Mouse (Mus musculus) embryonic facial prominence, embryonic 15.5 days (tissue): ENCODE data around the gene Gm12830. TPM values are rescaled to one million over a fixed set of nuclear protein-coding genes. Genes with fewer than 3 reads are reported as not detected.

Source experiments
- ATAC-seq: fragments of 200-750 bp; cut with Nextera tagmentation; 2 replicates; pipeline ENCODE4 v1.8.0; 2017; ENCODE audit warnings: low read depth, moderate TSS enrichment; ENCODE audit not compliant: insufficient number of reproducible peaks, low FRiP score, low TSS enrichment
- H3K27ac ChIP-seq: fragments of 300-500 bp; sonication (generic); replicated peaks from 2 replicates; pipeline ENCODE4 v1.5.1; 2015; ENCODE audit warnings: mild to moderate bottlenecking, inconsistent platforms
- H3K27me3 ChIP-seq: fragments of 300-500 bp; sonication (generic); 2 replicates; pipeline ENCODE4 v1.6.1; 2015; ENCODE audit warnings: inconsistent platforms
- H3K36me3 ChIP-seq: fragments of 300-500 bp; sonication (generic); 2 replicates; pipeline ENCODE4 v1.6.1; 2015; ENCODE audit warnings: mild to moderate bottlenecking, inconsistent platforms
- H3K4me1 ChIP-seq: fragments of 300-500 bp; sonication (generic); 2 replicates; pipeline ENCODE4 v1.6.1; 2015; ENCODE audit warnings: inconsistent platforms
- H3K4me2 ChIP-seq: fragments of 300-500 bp; sonication (generic); replicated peaks from 2 replicates; pipeline ENCODE4 v1.6.1; 2015; ENCODE audit warnings: mild to moderate bottlenecking, inconsistent platforms
- H3K4me3 ChIP-seq: fragments of 300-500 bp; sonication (generic); replicated peaks from 2 replicates; pipeline ENCODE4 v1.5.1; 2015; ENCODE audit warnings: mild to moderate bottlenecking, inconsistent platforms
- H3K9ac ChIP-seq: fragments of 300-500 bp; sonication (generic); 2 replicates; pipeline ENCODE4 v1.6.1; 2015; ENCODE audit warnings: inconsistent platforms
- H3K9me3 ChIP-seq: fragments of 300-500 bp; sonication (generic); replicated peaks from 2 replicates; pipeline ENCODE4 v1.6.1; 2016; ENCODE audit warnings: inconsistent platforms
- WGBS: fragments of 180-500 bp; shearing (Covaris S2); methylation state at CpG from one replicate; pipeline ENCODE4 v1.1.7; 2015; 5-methylcytosine and 5-hydroxymethylcytosine counted together
- polyA plus RNA-seq: library from polyadenylated mRNA; unstranded; fragments of >200 nt; fragmentation: Nextera tagmentation; extraction: Ambion mirVana; gene quantifications from 2 replicates; pipeline ENCODE4 v1.2.1, GENCODE M21; 2015

The Gm12830 gene
- polyA plus RNA-seq, 1 experiment from 2014 or later, result not detected

GRCm38 (mm10) chr4:114902641-114903421, 81.3 kb downstream of the Gm12830 start:
- no peak overlapping the region for H3K9ac ChIP-seq
- peak overlapping the region; percentile 33 for H3K4me3 ChIP-seq
- H3K4me1 ChIP-seq, result peaks cover 26% of the 10 kb centered on the region
- no peak for ATAC-seq
- H3K27ac ChIP-seq, result no peak overlapping the region
- H3K27me3 ChIP-seq, result peaks cover 98% of the 10 kb centered on the region
- peak overlapping the region; percentile 45 for H3K4me2 ChIP-seq
- WGBS, result 2% methylated on average over 39 of the region's 39 CpGs
- no peaks in the 10 kb centered on the region for H3K36me3 ChIP-seq
- H3K9me3 ChIP-seq, result no peaks in the 10 kb centered on the region

- Histone ChIP-seq H3K4me1 (peaks cover 31% of the 10 kb centered on the region), H3K9ac (no peak overlapping the region), H3K36me3 (no peaks in the 10 kb centered on the region), H3K9me3 (no peaks in the 10 kb centered on the region), H3K27ac (no peak overlapping the region), H3K4me3 (peak overlapping the region; percentile 33; the same call in 1 of the 2 replicates), H3K27me3 (peaks cover 98% of the 10 kb centered on the region), H3K4me2 (peak overlapping the region; percentile 45)
- WGBS, result 11% methylated on average over 11 of the region's 11 CpGs
- no peak for ATAC-seq
Observed at GRCm38 (mm10) chr4:114903422-114903782, 81.9 kb downstream of the Gm12830 start.

- Histone ChIP-seq H3K9me3 (no peaks in the 10 kb centered on the region), H3K4me3 (peak overlapping the region; percentile 59), H3K27me3 (peaks cover 98% of the 10 kb centered on the region), H3K4me1 (peaks cover 43% of the 10 kb centered on the region), H3K4me2 (peak overlapping the region; percentile 92; the same call in 1 of the 2 replicates), H3K36me3 (no peaks in the 10 kb centered on the region), H3K27ac (no peak overlapping the region), H3K9ac (no peak overlapping the region)
- WGBS, result 63% methylated on average over 3 of the region's 3 CpGs
- no peak for ATAC-seq
Observed at GRCm38 (mm10) chr4:114905501-114905900, 84.0 kb downstream of the Gm12830 start.

Other genes starting within 250 kb of the Gm12830 start
- gene Foxd2, start 87.2 kb downstream of the Gm12830 start, polyA plus RNA-seq, result 1.8 and 2.3 TPM in 2 replicates
- gene Foxe3, start 104.3 kb downstream of the Gm12830 start, polyA plus RNA-seq, result 0.20 TPM in 1 of 2 replicates, not detected in the other
- gene Cmpk1, start 165.5 kb downstream of the Gm12830 start, polyA plus RNA-seq, result 107 TPM in 2 replicates
- 10.3 and 13.3 TPM in 2 replicates for gene Stil, start 178.4 kb downstream of the Gm12830 start, polyA plus RNA-seq
- 0.71 and 1.00 TPM in 2 replicates for gene Tal1, start 234.7 kb downstream of the Gm12830 start, polyA plus RNA-seq